Mouse (Mus musculus) thymus, postnatal 25 days (tissue): ENCODE data around the gene Actr3.

ENCODE experiments used
- DNase-seq: peaks from one replicate; pipeline ENCODE4 v3.0.0; 2022

Actr3 gene

GRCm38 (mm10) chr1:125350843-125351242 is 84.7 kb downstream of the Actr3 start:
- no peak for DNase-seq

- no peak for DNase-seq
Observed at GRCm38 (mm10) chr1:125345854-125346253, 89.7 kb downstream of the Actr3 start.

GRCm38 (mm10) chr1:125345448-125345847 is 90.1 kb downstream of the Actr3 start:
- DNase-seq, result no peak

GRCm38 (mm10) chr1:125343105-125343504 is 92.4 kb downstream of the Actr3 start:
- DNase-seq, result no peak
